Mouse (Mus musculus) liver, embryonic 12.5 days (tissue): ENCODE measurements around the gene Gm49601. TPM values are rescaled to one million over a fixed set of nuclear protein-coding genes. Genes with fewer than 3 reads are reported as not detected.

ENCODE experiments used
- polyA plus RNA-seq: library from polyadenylated mRNA; unstranded; fragments of >200 nt; fragmentation: Nextera tagmentation; extraction: Ambion mirVana; gene quantifications from 2 replicates; pipeline ENCODE4 v1.2.1, GENCODE M21; 2016

Gm49601 gene
- polyA plus RNA-seq, 1 experiment from 2014 or later, result 0.31 TPM

Other genes starting within 250 kb of the Gm49601 start
- gene Txnrd2, start 200.0 kb downstream of the Gm49601 start, polyA plus RNA-seq, result 106 and 107 TPM in 2 replicates
- 113 and 120 TPM in 2 replicates for gene Comt, start 199.6 kb downstream of the Gm49601 start, polyA plus RNA-seq
- 14.0 and 15.0 TPM in 2 replicates for gene Gnb1l, start 127.7 kb downstream of the Gm49601 start, polyA plus RNA-seq
- gene Rtl10, start 127.5 kb downstream of the Gm49601 start, polyA plus RNA-seq, result 1.3 and 1.7 TPM in 2 replicates
- 0.08 TPM in 1 of 2 replicates, not detected in the other for gene Tbx1, start 35.8 kb downstream of the Gm49601 start, polyA plus RNA-seq
- 40.8 and 44.2 TPM in 2 replicates for gene Gp1bb, start 4.0 kb downstream of the Gm49601 start, polyA plus RNA-seq
- 2.6 and 2.8 TPM in 2 replicates for gene Sept5, start 3.5 kb upstream of the Gm49601 start, polyA plus RNA-seq
- gene Cldn5, start 150.4 kb upstream of the Gm49601 start, polyA plus RNA-seq, result 10.7 and 11.8 TPM in 2 replicates
- 53.8 and 57.5 TPM in 2 replicates for gene Ufd1, start 185.4 kb upstream of the Gm49601 start, polyA plus RNA-seq
- gene Cdc45, start 185.6 kb upstream of the Gm49601 start, polyA plus RNA-seq, result 54.2 and 55.9 TPM in 2 replicates
- 32.3 and 32.8 TPM in 2 replicates for gene 2510002D24Rik, start 210.2 kb upstream of the Gm49601 start, polyA plus RNA-seq
- not detected in 2 replicates for gene Gm28539, start 210.2 kb upstream of the Gm49601 start, polyA plus RNA-seq